Mouse (Mus musculus): Measurements from ENCODE around the gene 1810065E05Rik.

1810065E05Rik gene

GRCm38 (mm10) chr11:58420815-58421214, at the start of gene 1810065E05Rik:
Gene 1810065E05Rik, plus strand, starts transcription at chr11:58421111.
- no peak for DNase-seq (ENCODE audit: low spot score)

GRCm38 (mm10) chr11:58377273-58377672, 43.6 kb upstream of the 1810065E05Rik start:
- DNase-seq (ENCODE audit: low spot score), result no peak

- no peak for DNase-seq (ENCODE audit: low spot score)
Measured at GRCm38 (mm10) chr11:58377686-58378085, 43.2 kb upstream of the 1810065E05Rik start.

GRCm38 (mm10) chr11:58378763-58379278, 42.1 kb upstream of the 1810065E05Rik start, which contains the start of gene Lypd8:
Gene Lypd8, plus strand, starts transcription at chr11:58379043.
- DNase-seq (ENCODE audit: low spot score), result no peak

GRCm38 (mm10) chr11:58379516-58379915, 41.4 kb upstream of the 1810065E05Rik start:
- DNase-seq (ENCODE audit: low spot score), result no peak

- DNase-seq (ENCODE audit: low spot score), result no peak
Measured at GRCm38 (mm10) chr11:58382471-58382870, 38.4 kb upstream of the 1810065E05Rik start.

- DNase-seq (ENCODE audit: low spot score), result no peak
Measured at GRCm38 (mm10) chr11:58399985-58400645, 20.8 kb upstream of the 1810065E05Rik start.

- DNase-seq (ENCODE audit: low spot score), result no peak
Measured at GRCm38 (mm10) chr11:58400655-58401054, 20.3 kb upstream of the 1810065E05Rik start.

- no peak for DNase-seq (ENCODE audit: low spot score)
Measured at GRCm38 (mm10) chr11:58408066-58408465, 12.8 kb upstream of the 1810065E05Rik start.

GRCm38 (mm10) chr11:58418336-58418735, 2.6 kb upstream of the 1810065E05Rik start:
- no peak for DNase-seq (ENCODE audit: low spot score)

GRCm38 (mm10) chr11:58432259-58432658, 11.3 kb downstream of the 1810065E05Rik start, which contains the start of gene Gm12253:
Gene Gm12253, plus strand, starts transcription at chr11:58432559.
- DNase-seq (ENCODE audit: low spot score), result no peak

GRCm38 (mm10) chr11:58437866-58438265, 17.0 kb downstream of the 1810065E05Rik start:
- no peak for DNase-seq (ENCODE audit: low spot score)

GRCm38 (mm10) chr11:58452759-58453158, 31.8 kb downstream of the 1810065E05Rik start, which contains the start of gene Lypd9:
Gene Lypd9, minus strand, starts transcription at chr11:58452923.
- no peak for DNase-seq (ENCODE audit: low spot score)

GRCm38 (mm10) chr11:58453592-58453991, 32.7 kb downstream of the 1810065E05Rik start:
- DNase-seq (ENCODE audit: low spot score), result no peak

- no peak for DNase-seq (ENCODE audit: low spot score)
Measured at GRCm38 (mm10) chr11:58462170-58462569, 41.3 kb downstream of the 1810065E05Rik start, which contains the start of gene Olfr30. Gene Olfr30, minus strand, starts transcription at chr11:58462270.
